Mouse (Mus musculus) ovary, postnatal 14 days (tissue): ENCODE data around the gene Sh2d6.
A peak's percentile ranks its signal among the peaks of the same experiment; 100 is the strongest.

Experiments used
- DNase-seq: peaks from one replicate; pipeline ENCODE4 v3.0.0; 2022; ENCODE audit warnings: low spot score

Gene Sh2d6

GRCm38 (mm10) chr6:72521607-72522006, at the start of gene Sh2d6:
Gene Sh2d6, minus strand, starts transcription at chr6:72521707.
- DNase-seq = no peak

GRCm38 (mm10) chr6:72570644-72571397, 49.3 kb upstream of the Sh2d6 start:
- DNase-seq = no peak

- no peak for DNase-seq
Measured at GRCm38 (mm10) chr6:72568736-72569135, 47.2 kb upstream of the Sh2d6 start.

GRCm38 (mm10) chr6:72567508-72567907, 46.0 kb upstream of the Sh2d6 start:
- no peak for DNase-seq

- DNase-seq = peak; percentile 86
Measured at GRCm38 (mm10) chr6:72566044-72566443, 44.5 kb upstream of the Sh2d6 start.

GRCm38 (mm10) chr6:72565506-72565905, 44.0 kb upstream of the Sh2d6 start:
- DNase-seq = no peak

GRCm38 (mm10) chr6:72562894-72563293, 41.4 kb upstream of the Sh2d6 start:
- no peak for DNase-seq

- DNase-seq = no peak
Measured at GRCm38 (mm10) chr6:72562486-72562885, 41.0 kb upstream of the Sh2d6 start.

GRCm38 (mm10) chr6:72560801-72561200, 39.3 kb upstream of the Sh2d6 start:
- DNase-seq = no peak

GRCm38 (mm10) chr6:72553079-72553412, 31.5 kb upstream of the Sh2d6 start:
- DNase-seq = no peak

- DNase-seq = peak; percentile 48
Measured at GRCm38 (mm10) chr6:72552171-72553078, 30.9 kb upstream of the Sh2d6 start.

- no peak for DNase-seq
Measured at GRCm38 (mm10) chr6:72550503-72551100, 29.1 kb upstream of the Sh2d6 start.

GRCm38 (mm10) chr6:72550025-72550424, 28.5 kb upstream of the Sh2d6 start:
- DNase-seq = no peak

GRCm38 (mm10) chr6:72549041-72549580, 27.6 kb upstream of the Sh2d6 start:
- no peak for DNase-seq

GRCm38 (mm10) chr6:72547862-72548261, 26.4 kb upstream of the Sh2d6 start:
- no peak for DNase-seq

- DNase-seq = no peak
Measured at GRCm38 (mm10) chr6:72547121-72547520, 25.6 kb upstream of the Sh2d6 start.

GRCm38 (mm10) chr6:72545377-72545776, 23.9 kb upstream of the Sh2d6 start:
- no peak for DNase-seq

GRCm38 (mm10) chr6:72544283-72544987, 22.9 kb upstream of the Sh2d6 start, which contains the start of gene Capg:
Gene Capg, plus strand, starts transcription at chr6:72544391.
- peak; percentile 48 for DNase-seq

- DNase-seq = no peak
Measured at GRCm38 (mm10) chr6:72543265-72543850, 21.9 kb upstream of the Sh2d6 start.

- peak; percentile 56 for DNase-seq
Measured at GRCm38 (mm10) chr6:72538562-72539031, 17.1 kb upstream of the Sh2d6 start.

- DNase-seq = no peak
Measured at GRCm38 (mm10) chr6:72537998-72538500, 16.5 kb upstream of the Sh2d6 start.
